Mouse (Mus musculus): ENCODE results near the gene Zan.

- TF ChIP-seq EP300 (IDR thresholded peaks at IDR 0.05; ENCODE audit: low read length) (no peak), CTCF (conservative IDR thresholded peaks at IDR 0.05 in 1 of 2, IDR thresholded peaks at IDR 0.05 in 1 of 2; ENCODE audit: low read depth in 2 of 2, low read length in 2 of 2) (no peak), TBP (conservative IDR thresholded peaks at IDR 0.05; ENCODE audit: low read depth, low read length) (no peak), MAFK (IDR thresholded peaks at IDR 0.05; ENCODE audit: insufficient replicate concordance, low read length) (no peak), POLR2AphosphoS2 (IDR thresholded peaks at IDR 0.05; ENCODE audit: low read depth, low read length) (no peak), HCFC1 (IDR thresholded peaks at IDR 0.05; ENCODE audit: low read depth, low read length) (no peak)
Measured at GRCm38 (mm10) chr5:137351394-137351793, 125.5 kb downstream of the Zan start.

Measured in CH12.LX (cell line).